Mouse (Mus musculus) embryonic facial prominence, embryonic 14.5 days (tissue): ENCODE data around the gene Dcp1b. TPM values are rescaled to one million over a fixed set of nuclear protein-coding genes. Genes with fewer than 3 reads are reported as not detected.

Experiments
- ATAC-seq: fragments of 200-750 bp; cut with Nextera tagmentation; 2 replicates; pipeline ENCODE4 v1.8.0; 2017; ENCODE audit warnings: low read depth, moderate number of reproducible peaks, moderate TSS enrichment
- DNase-seq: peaks from one replicate; pipeline ENCODE4 v3.0.0-alpha.2; 2015; ENCODE audit warnings: low spot score
- H3K27ac ChIP-seq: fragments of 300-500 bp; sonication (generic); replicated peaks from 2 replicates; pipeline ENCODE4 v1.5.1; 2014; ENCODE audit warnings: low read depth, mild to moderate bottlenecking, low read length, moderate library complexity
- H3K27me3 ChIP-seq: fragments of 300-500 bp; sonication (generic); replicated peaks from 2 replicates; pipeline ENCODE4 v1.6.1; 2014; ENCODE audit warnings: low read length; ENCODE audit not compliant: control insufficient read depth, insufficient read depth
- H3K36me3 ChIP-seq: fragments of 300-500 bp; sonication (generic); 2 replicates; pipeline ENCODE4 v1.6.1; 2014; ENCODE audit warnings: low read length, mixed read lengths; ENCODE audit not compliant: control insufficient read depth, insufficient read depth
- H3K4me1 ChIP-seq: fragments of 300-500 bp; sonication (generic); 2 replicates; pipeline ENCODE4 v1.6.1; 2014; ENCODE audit warnings: antibody characterized with exemption, low read length; ENCODE audit not compliant: control insufficient read depth, insufficient read depth
- H3K4me2 ChIP-seq: fragments of 300-500 bp; sonication (generic); 2 replicates; pipeline ENCODE4 v1.6.1; 2014; ENCODE audit warnings: low read depth, mild to moderate bottlenecking, low read length, moderate library complexity, mixed read lengths
- H3K4me3 ChIP-seq: fragments of 300-500 bp; sonication (generic); 2 replicates; pipeline ENCODE4 v1.5.1; 2014; ENCODE audit warnings: low read depth, mild to moderate bottlenecking, low read length
- H3K9ac ChIP-seq: fragments of 300-500 bp; sonication (generic); 2 replicates; pipeline ENCODE4 v1.6.1; 2014; ENCODE audit warnings: low read depth, mild to moderate bottlenecking, low read length, moderate library complexity, mixed read lengths
- H3K9me3 ChIP-seq: fragments of 300-500 bp; sonication (generic); 2 replicates; pipeline ENCODE4 v1.6.1; 2016; ENCODE audit warnings: low read length; ENCODE audit not compliant: control insufficient read depth
- WGBS: fragments of 180-500 bp; shearing (Covaris S2); extraction: QIAGEN DNeasy Blood & Tissue Kit; methylation state at CpG from one replicate; pipeline ENCODE4 v1.1.7; 2014; 5-methylcytosine and 5-hydroxymethylcytosine counted together
- polyA plus RNA-seq: library from polyadenylated mRNA; unstranded; fragments of >200 nt; fragmentation: Nextera tagmentation; extraction: Ambion mirVana; gene quantifications from 2 replicates; pipeline ENCODE4 v1.2.1, GENCODE M21; 2014

Dcp1b gene
- polyA plus RNA-seq, 1 experiment from 2014 or later: 5.9 TPM

DNA sequence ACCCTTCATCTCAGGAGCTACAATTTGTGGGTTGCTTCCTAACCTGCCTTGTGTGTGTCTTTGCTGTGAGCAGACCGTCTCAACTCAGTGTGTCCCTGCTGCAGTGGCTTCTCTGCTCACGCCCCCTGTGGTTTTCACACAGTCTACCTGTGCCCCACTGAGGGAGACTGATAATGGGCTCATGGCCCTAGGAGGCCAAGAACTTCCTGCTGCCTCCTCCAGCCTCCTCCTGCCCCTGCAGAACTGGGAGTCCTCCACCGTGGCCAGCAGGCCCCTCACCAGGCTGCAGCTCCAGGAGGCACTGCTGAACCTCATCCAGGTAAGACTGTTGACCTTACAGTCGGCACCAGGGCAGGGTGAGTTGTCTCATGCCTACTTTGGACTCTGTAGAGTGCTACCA, 42.6 kb downstream of the Dcp1b start:
- WGBS: 66% methylated on average over 4 of the region's 4 CpGs
- peaks cover 38% of the 10 kb centered on the region for H3K36me3 ChIP-seq
- ATAC-seq (no peak), DNase-seq (no peak)
- no peak overlapping the region for H3K27ac ChIP-seq
- no peak overlapping the region for H3K9ac ChIP-seq
- H3K27me3 ChIP-seq: no peaks in the 10 kb centered on the region
- no peaks in the 10 kb centered on the region for H3K4me1 ChIP-seq
- no peaks in the 10 kb centered on the region for H3K9me3 ChIP-seq
- no peak overlapping the region for H3K4me2 ChIP-seq
- no peak overlapping the region for H3K4me3 ChIP-seq

DNA sequence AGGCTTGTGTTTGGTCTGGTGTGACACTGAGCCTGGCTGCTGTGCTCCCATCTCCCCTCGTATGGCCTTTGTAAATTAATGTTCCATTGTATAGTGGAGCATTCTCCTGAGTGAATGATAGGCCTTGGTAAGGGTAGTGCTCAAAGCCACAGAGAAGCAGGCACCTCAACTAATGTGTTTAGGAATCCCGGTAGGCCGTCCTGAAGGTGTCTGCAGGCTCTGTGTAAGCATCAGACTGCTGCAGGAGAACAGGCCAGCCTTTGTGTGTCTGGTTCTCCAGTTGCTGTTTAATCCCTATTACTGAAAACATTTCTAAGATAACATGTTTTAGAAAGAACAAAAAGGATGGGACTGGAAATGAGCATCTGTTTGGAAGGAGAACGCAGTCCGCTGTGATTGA, 43.5 kb downstream of the Dcp1b start:
- no peaks in the 10 kb centered on the region for H3K4me1 ChIP-seq
- H3K9me3 ChIP-seq: no peaks in the 10 kb centered on the region
- H3K27ac ChIP-seq: no peak overlapping the region
- H3K9ac ChIP-seq: no peak overlapping the region
- H3K36me3 ChIP-seq: peaks cover 34% of the 10 kb centered on the region
- no peak overlapping the region for H3K4me3 ChIP-seq
- ATAC-seq: no peak
- DNase-seq: no peak
- H3K4me2 ChIP-seq: no peak overlapping the region
- WGBS: 86% methylated on average over 5 of the region's 5 CpGs
- H3K27me3 ChIP-seq: no peaks in the 10 kb centered on the region

DNA sequence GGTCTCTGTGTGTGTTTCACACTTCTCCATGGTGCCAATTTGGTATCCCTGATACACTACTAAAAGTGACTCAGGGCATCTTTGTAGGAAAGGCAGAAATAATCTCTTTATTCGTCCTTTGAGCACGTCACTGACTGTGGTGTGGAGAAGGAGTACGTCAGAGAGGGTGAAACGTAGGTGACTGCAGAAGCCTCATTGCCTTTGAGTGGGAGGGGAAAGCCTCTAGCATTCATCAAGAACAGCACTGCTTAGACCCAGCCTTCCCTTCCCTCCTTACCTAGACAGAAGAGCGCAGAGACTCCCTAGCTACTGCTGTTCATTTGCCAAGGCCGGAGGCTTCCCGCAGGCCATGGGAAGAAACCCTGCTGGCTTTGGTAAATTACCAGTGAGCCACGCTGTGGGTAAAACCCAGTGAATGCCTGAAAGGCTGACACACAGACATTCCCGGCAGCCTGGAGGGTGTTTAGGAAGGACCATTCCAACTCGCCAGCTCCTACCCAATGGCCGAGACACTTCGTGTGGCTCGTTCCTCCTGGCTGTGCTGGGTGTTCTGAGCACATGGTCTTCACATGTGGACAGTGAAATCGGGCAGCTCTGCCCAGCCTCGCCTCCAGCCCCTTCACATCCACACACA, 44.3 kb downstream of the Dcp1b start:
- no peaks in the 10 kb centered on the region for H3K9me3 ChIP-seq
- H3K27me3 ChIP-seq: no peaks in the 10 kb centered on the region
- H3K9ac ChIP-seq: no peak overlapping the region
- no peak overlapping the region for H3K4me2 ChIP-seq
- WGBS: 72% methylated on average over 15 of the region's 15 CpGs
- H3K4me1 ChIP-seq: no peaks in the 10 kb centered on the region
- H3K36me3 ChIP-seq: peaks cover 32% of the 10 kb centered on the region
- ATAC-seq (no peak), DNase-seq (no peak)
- no peak overlapping the region for H3K4me3 ChIP-seq
- no peak overlapping the region for H3K27ac ChIP-seq

DNA sequence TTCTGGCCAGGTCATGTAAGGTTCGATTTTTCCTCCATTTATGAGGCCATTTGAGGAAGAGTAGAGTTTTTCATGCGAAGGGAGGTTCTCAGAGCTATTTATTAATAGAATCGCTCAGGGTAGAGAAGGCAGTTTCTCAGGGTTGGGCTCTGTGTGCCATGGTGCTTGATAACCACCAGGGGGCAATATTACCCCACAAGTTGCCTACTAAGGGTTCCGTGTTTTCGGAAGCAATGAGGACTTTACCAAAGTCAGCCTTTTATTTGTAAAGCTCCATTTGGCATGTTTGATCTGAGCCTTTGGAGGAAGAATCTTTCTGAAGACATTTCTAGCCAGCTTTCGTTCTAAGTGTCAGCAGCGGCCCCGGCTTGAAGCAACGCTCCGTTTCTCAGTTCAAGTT, 45.2 kb downstream of the Dcp1b start:
- H3K27ac ChIP-seq: no peak overlapping the region
- peak; percentile 69; the same call in 1 of the 2 replicates for ATAC-seq

DNA sequence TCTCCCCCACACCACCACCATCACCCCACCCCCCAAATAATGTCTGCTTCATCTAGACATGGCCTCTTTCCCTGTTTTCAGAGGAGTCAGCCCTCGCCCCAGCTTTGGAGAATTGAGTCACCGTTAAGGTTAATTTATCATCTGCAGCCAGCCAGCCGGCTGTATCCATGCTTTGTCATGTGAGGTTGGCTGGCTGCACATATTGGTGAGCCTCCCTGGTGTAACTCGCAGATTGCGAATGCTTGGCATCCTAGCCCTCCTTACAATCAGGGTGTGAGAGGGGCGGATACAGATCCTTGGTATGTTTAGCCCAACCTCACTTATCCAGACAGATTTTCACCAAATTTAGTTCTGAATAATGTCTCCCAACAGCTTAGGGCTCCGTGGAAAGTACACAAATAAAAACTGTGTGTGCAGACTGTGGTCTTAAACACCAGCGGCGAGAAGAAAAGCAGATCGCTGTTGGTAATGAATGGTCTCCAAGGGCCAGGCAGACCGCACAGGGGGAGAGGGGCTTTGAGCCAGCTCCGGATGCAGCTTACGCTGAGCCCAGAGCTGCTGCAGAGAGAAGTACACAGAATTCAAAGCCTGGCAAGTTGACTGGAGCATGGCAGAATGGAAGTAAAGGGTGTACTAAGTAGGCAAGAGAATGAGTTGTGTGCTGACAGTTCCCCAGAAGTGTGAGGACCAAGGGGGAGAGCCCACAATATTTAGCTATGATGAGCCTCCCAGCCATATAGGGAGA, 49.6 kb downstream of the Dcp1b start:
- WGBS: 65% methylated on average over 13 of the region's 13 CpGs
- Histone ChIP-seq H3K4me1 (no peaks in the 10 kb centered on the region), H3K9ac (no peak overlapping the region), H3K36me3 (0 out of 2 replicates have a peak, but pooled peaks cover 8% of the 10 kb centered on the region), H3K4me3 (no peak overlapping the region), H3K27me3 (no peaks in the 10 kb centered on the region), H3K4me2 (no peak overlapping the region), H3K9me3 (no peaks in the 10 kb centered on the region), H3K27ac (no peak overlapping the region)
- ATAC-seq: no peak
- no peak for DNase-seq

More for the DNA sequence above, 45.2 kb downstream of the Dcp1b start:
- Histone ChIP-seq H3K27me3 (no peaks in the 10 kb centered on the region), H3K4me3 (no peak overlapping the region), H3K9ac (no peak overlapping the region), H3K9me3 (no peaks in the 10 kb centered on the region), H3K36me3 (peaks cover 25% of the 10 kb centered on the region), H3K4me2 (no peak overlapping the region), H3K4me1 (no peaks in the 10 kb centered on the region)
- peak; percentile 76 for DNase-seq
- WGBS: 50% methylated on average over 10 of the region's 10 CpGs

DNA sequence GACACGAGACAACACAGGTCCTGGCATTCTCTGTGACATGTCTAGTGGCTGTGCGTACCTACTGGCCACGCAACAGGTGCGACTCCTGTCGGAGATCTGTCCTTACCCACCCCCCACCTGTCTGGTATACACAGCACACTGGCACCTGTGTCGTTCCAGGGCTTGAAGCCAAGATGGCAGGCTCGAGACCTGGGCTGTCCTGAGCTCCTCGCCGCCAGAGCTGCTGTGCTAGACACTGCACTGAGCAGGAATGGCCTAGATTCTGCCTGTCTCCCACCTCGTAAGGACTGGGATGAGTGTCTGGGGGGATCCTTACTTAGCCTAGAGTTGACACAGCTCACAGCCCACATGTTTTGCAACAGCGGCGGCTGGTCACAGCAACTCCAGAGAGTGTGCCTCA, 50.2 kb downstream of the Dcp1b start:
- no peaks in the 10 kb centered on the region for H3K9me3 ChIP-seq
- H3K27me3 ChIP-seq: no peaks in the 10 kb centered on the region
- no peaks in the 10 kb centered on the region for H3K4me1 ChIP-seq
- DNase-seq: no peak
- no peak overlapping the region for H3K4me3 ChIP-seq
- WGBS: 79% methylated on average over 12 of the region's 12 CpGs
- H3K27ac ChIP-seq: no peak overlapping the region
- H3K9ac ChIP-seq: no peak overlapping the region
- no peak for ATAC-seq
- 0 out of 2 replicates have a peak, but pooled peaks cover 8% of the 10 kb centered on the region for H3K36me3 ChIP-seq
- no peak overlapping the region for H3K4me2 ChIP-seq

DNA sequence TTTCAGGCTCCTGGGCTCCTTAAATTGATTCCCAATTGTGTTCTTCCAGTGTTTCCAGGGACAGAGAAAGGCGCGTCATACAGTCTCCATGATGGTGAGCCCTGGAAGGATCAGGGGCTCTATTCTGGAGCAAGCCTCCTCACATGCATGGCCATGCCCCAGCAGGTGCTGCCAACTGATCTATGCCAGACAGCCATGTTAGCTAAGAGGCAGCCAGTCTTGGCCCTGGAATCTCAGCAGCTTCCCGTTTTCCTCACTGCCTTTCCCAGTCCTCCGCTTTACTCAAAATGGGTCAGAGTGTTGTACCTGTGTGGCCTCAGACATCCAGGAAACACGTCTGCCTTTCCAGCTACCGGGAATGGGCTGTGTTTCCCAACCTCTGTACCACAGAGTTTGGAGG, 50.7 kb downstream of the Dcp1b start:
- Histone ChIP-seq H3K36me3 (0 out of 2 replicates have a peak, but pooled peaks cover 8% of the 10 kb centered on the region), H3K27me3 (no peaks in the 10 kb centered on the region), H3K4me2 (no peak overlapping the region), H3K27ac (no peak overlapping the region), H3K9me3 (no peaks in the 10 kb centered on the region), H3K4me1 (no peaks in the 10 kb centered on the region), H3K9ac (no peak overlapping the region), H3K4me3 (no peak overlapping the region)
- 87% methylated on average over 6 of the region's 6 CpGs for WGBS
- ATAC-seq (no peak), DNase-seq (no peak)

DNA sequence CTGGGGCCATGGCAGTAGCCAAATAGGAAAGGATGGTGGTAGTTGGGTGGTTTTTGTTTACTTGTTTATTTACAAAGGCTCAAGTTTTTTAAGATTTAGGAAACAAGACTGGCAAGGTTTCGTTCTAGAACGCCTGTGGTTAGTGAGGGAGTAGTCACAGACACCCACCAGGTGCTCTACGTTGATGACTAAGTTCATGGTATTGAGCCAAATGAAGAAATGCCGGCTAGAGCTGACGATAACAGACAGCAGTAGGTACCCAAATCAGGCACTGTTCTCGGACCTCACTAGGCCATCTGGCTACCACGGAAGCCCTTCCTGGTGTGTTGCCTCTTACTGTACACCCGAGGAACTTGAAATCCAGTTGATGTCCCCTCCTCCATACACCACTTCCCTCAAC, 51.9 kb downstream of the Dcp1b start:
- H3K27ac ChIP-seq: no peak overlapping the region
- no peak for ATAC-seq
- DNase-seq: no peak
- 88% methylated on average over 8 of the region's 8 CpGs for WGBS
- H3K4me1 ChIP-seq: no peaks in the 10 kb centered on the region
- no peak overlapping the region for H3K4me2 ChIP-seq
- H3K9ac ChIP-seq: no peak overlapping the region
- 0 out of 2 replicates have a peak, but pooled peaks cover 2% of the 10 kb centered on the region for H3K36me3 ChIP-seq
- H3K27me3 ChIP-seq: no peaks in the 10 kb centered on the region
- H3K4me3 ChIP-seq: no peak overlapping the region
- H3K9me3 ChIP-seq: no peaks in the 10 kb centered on the region
